Mouse (Mus musculus) hindbrain, embryonic 16.5 days (tissue): ENCODE measurements around the gene Gm28036. TPM values are rescaled to one million over a fixed set of nuclear protein-coding genes. Genes with fewer than 3 reads are reported as not detected.

Source experiments
- ATAC-seq: fragments of 200-750 bp; cut with Nextera tagmentation; 2 replicates; pipeline ENCODE4 v1.8.0; 2017; ENCODE audit warnings: moderate TSS enrichment, moderate library complexity
- H3K27ac ChIP-seq: fragments of 300-500 bp; sonication (generic); 2 replicates; pipeline ENCODE4 v1.5.1; 2014; ENCODE audit warnings: low read depth, mild to moderate bottlenecking, control low read depth, low read length, moderate library complexity
- H3K27me3 ChIP-seq: fragments of 300-500 bp; sonication (generic); replicated peaks from 2 replicates; pipeline ENCODE4 v1.6.1; 2014; ENCODE audit warnings: low read length; ENCODE audit not compliant: control insufficient read depth, insufficient read depth
- H3K36me3 ChIP-seq: fragments of 300-500 bp; sonication (generic); 2 replicates; pipeline ENCODE4 v1.6.1; 2014; ENCODE audit warnings: mild to moderate bottlenecking, low read length, moderate library complexity, mixed read lengths; ENCODE audit not compliant: control insufficient read depth, insufficient read depth
- H3K4me1 ChIP-seq: fragments of 300-500 bp; sonication (generic); 2 replicates; pipeline ENCODE4 v1.6.1; 2014; ENCODE audit warnings: low read depth, low read length; ENCODE audit not compliant: control insufficient read depth, insufficient read depth
- H3K4me2 ChIP-seq: fragments of 300-500 bp; sonication (generic); 2 replicates; pipeline ENCODE4 v1.6.1; 2014; ENCODE audit warnings: mild to moderate bottlenecking, low read length, control low read depth, moderate library complexity
- H3K4me3 ChIP-seq: fragments of 300-500 bp; sonication (generic); 2 replicates; pipeline ENCODE4 v1.5.1; 2014; ENCODE audit warnings: mild to moderate bottlenecking, low read length, control low read depth, moderate library complexity
- H3K9ac ChIP-seq: fragments of 300-500 bp; sonication (generic); 2 replicates; pipeline ENCODE4 v1.6.1; 2014; ENCODE audit warnings: low read depth, mild to moderate bottlenecking, control low read depth, low read length, moderate library complexity
- H3K9me3 ChIP-seq: fragments of 300-500 bp; sonication (generic); 2 replicates; pipeline ENCODE4 v1.6.1; 2014; ENCODE audit warnings: mild to moderate bottlenecking, low read length, moderate library complexity; ENCODE audit not compliant: control insufficient read depth
- WGBS: fragments of 180-500 bp; shearing (Covaris S2); extraction: QIAGEN DNeasy Blood & Tissue Kit; methylation state at CpG from one replicate; pipeline ENCODE4 v1.1.7; 2014; 5-methylcytosine and 5-hydroxymethylcytosine counted together
- polyA plus RNA-seq: library from polyadenylated mRNA; unstranded; fragments of >200 nt; fragmentation: Nextera tagmentation; extraction: Ambion mirVana; gene quantifications from 2 replicates; pipeline ENCODE4 v1.2.1, GENCODE M21; 2015

The Gm28036 gene
- polyA plus RNA-seq, 1 experiment from 2014 or later = 15.5 TPM

GRCm38 (mm10) chr2:156073725-156074124 is 53.2 kb downstream of the Gm28036 start:
- no peaks in the 10 kb centered on the region for H3K9me3 ChIP-seq
- H3K4me3 ChIP-seq = no peak overlapping the region
- no peak for ATAC-seq
- no peak overlapping the region for H3K9ac ChIP-seq
- 95% methylated on average over 15 of the region's 15 CpGs for WGBS
- H3K4me1 ChIP-seq = no peaks in the 10 kb centered on the region
- no peak overlapping the region for H3K27ac ChIP-seq
- no peak overlapping the region for H3K4me2 ChIP-seq
- H3K36me3 ChIP-seq = peaks cover 69% of the 10 kb centered on the region
- H3K27me3 ChIP-seq = no peaks in the 10 kb centered on the region

- peaks cover 58% of the 10 kb centered on the region for H3K36me3 ChIP-seq
- peaks cover 6% of the 10 kb centered on the region for H3K4me1 ChIP-seq
- 95% methylated on average over 10 of the region's 10 CpGs for WGBS
- no peaks in the 10 kb centered on the region for H3K27me3 ChIP-seq
- H3K4me3 ChIP-seq = no peak overlapping the region
- H3K27ac ChIP-seq = no peak overlapping the region
- H3K4me2 ChIP-seq = no peak overlapping the region
- ATAC-seq = no peak
- H3K9ac ChIP-seq = no peak overlapping the region
- no peaks in the 10 kb centered on the region for H3K9me3 ChIP-seq
Observed at GRCm38 (mm10) chr2:156071236-156071635, 55.7 kb downstream of the Gm28036 start.

- 91% methylated on average over 10 of the region's 10 CpGs for WGBS
- H3K27me3 ChIP-seq = no peaks in the 10 kb centered on the region
- no peak overlapping the region for H3K4me2 ChIP-seq
- H3K4me3 ChIP-seq = no peak overlapping the region
- no peak for ATAC-seq
- H3K27ac ChIP-seq = no peak overlapping the region; the same call in 1 of the 2 replicates
- peaks cover 11% of the 10 kb centered on the region for H3K4me1 ChIP-seq
- no peaks in the 10 kb centered on the region for H3K9me3 ChIP-seq
- peaks cover 33% of the 10 kb centered on the region for H3K36me3 ChIP-seq
- H3K9ac ChIP-seq = no peak overlapping the region
Observed at GRCm38 (mm10) chr2:156067916-156068315, 59.0 kb downstream of the Gm28036 start.

- Histone ChIP-seq H3K4me2 (peak overlapping the region; percentile 96), H3K9me3 (no peaks in the 10 kb centered on the region), H3K27me3 (no peaks in the 10 kb centered on the region), H3K36me3 (peaks cover 22% of the 10 kb centered on the region), H3K9ac (peak overlapping the region; percentile 83), H3K27ac (no peak overlapping the region), H3K4me3 (peak overlapping the region; percentile 74), H3K4me1 (peaks cover 11% of the 10 kb centered on the region)
- ATAC-seq = peak; percentile 9; the same call in 1 of the 2 replicates
- WGBS = 32% methylated on average over 10 of the region's 10 CpGs
Observed at GRCm38 (mm10) chr2:156066126-156066525, 60.8 kb downstream of the Gm28036 start.

GRCm38 (mm10) chr2:156065099-156066041 is 61.5 kb downstream of the Gm28036 start, which contains the start of gene Spag4:
Gene Spag4 (plus strand): TSS chr2:156065175.
- WGBS = under 1% methylated on average over 66 of the region's 81 CpGs
- ATAC-seq = peak; percentile 72

GRCm38 (mm10) chr2:156052816-156053215 is 74.1 kb downstream of the Gm28036 start, which contains the start of gene Fer1l4:
Gene Fer1l4 (minus strand): TSS chr2:156052947.
- no peaks in the 10 kb centered on the region; the same call in 1 of the 2 replicates for H3K9me3 ChIP-seq
- no peak within 1 kb of the TSS for H3K9ac ChIP-seq
- H3K4me3 ChIP-seq = no peak within 1 kb of the TSS
- no peak within 1 kb of the TSS for H3K4me2 ChIP-seq
- WGBS = 85% methylated on average over 9 of the region's 9 CpGs
- no peak within 1 kb of the TSS for H3K27ac ChIP-seq
- H3K4me1 ChIP-seq = no peaks in the 10 kb centered on the region
- ATAC-seq = no peak
- H3K36me3 ChIP-seq = no peaks in the 10 kb centered on the region
- H3K27me3 ChIP-seq = no peaks in the 10 kb centered on the region

More at GRCm38 (mm10) chr2:156065099-156066041, 61.5 kb downstream of the Gm28036 start, which contains the start of gene Spag4:
- Histone ChIP-seq H3K4me1 (peaks cover 11% of the 10 kb centered on the region), H3K4me3 (peak within 1 kb of the TSS; percentile 74), H3K27me3 (no peaks in the 10 kb centered on the region), H3K9ac (peak within 1 kb of the TSS; percentile 83), H3K36me3 (peaks cover 19% of the 10 kb centered on the region), H3K4me2 (peak within 1 kb of the TSS; percentile 96), H3K27ac (peak within 1 kb of the TSS; percentile 83), H3K9me3 (no peaks in the 10 kb centered on the region)

- H3K9me3 ChIP-seq = no peaks in the 10 kb centered on the region
- H3K4me2 ChIP-seq = 0 out of 2 replicates have a peak overlapping the region, but pooled peaks have one; percentile 11
- WGBS = 7% methylated on average over 19 of the region's 19 CpGs
- no peaks in the 10 kb centered on the region for H3K4me1 ChIP-seq
- H3K4me3 ChIP-seq = no peak overlapping the region
- ATAC-seq = no peak
- H3K9ac ChIP-seq = no peak overlapping the region
- no peak overlapping the region for H3K27ac ChIP-seq
- H3K27me3 ChIP-seq = no peaks in the 10 kb centered on the region
- H3K36me3 ChIP-seq = no peaks in the 10 kb centered on the region
Observed at GRCm38 (mm10) chr2:156047929-156048328, 79.0 kb downstream of the Gm28036 start.

- 80% methylated on average over 8 of the region's 8 CpGs for WGBS
- no peak overlapping the region for H3K4me3 ChIP-seq
- no peak overlapping the region for H3K9ac ChIP-seq
- no peak for ATAC-seq
- H3K4me2 ChIP-seq = no peak overlapping the region
- H3K4me1 ChIP-seq = no peaks in the 10 kb centered on the region
- no peak overlapping the region for H3K27ac ChIP-seq
- no peaks in the 10 kb centered on the region for H3K9me3 ChIP-seq
- no peaks in the 10 kb centered on the region for H3K36me3 ChIP-seq
- H3K27me3 ChIP-seq = no peaks in the 10 kb centered on the region
Observed at GRCm38 (mm10) chr2:156042903-156043302, 84.0 kb downstream of the Gm28036 start.

GRCm38 (mm10) chr2:156039390-156039789 is 87.5 kb downstream of the Gm28036 start:
- Histone ChIP-seq H3K4me1 (no peaks in the 10 kb centered on the region), H3K27me3 (no peaks in the 10 kb centered on the region), H3K9ac (no peak overlapping the region), H3K27ac (no peak overlapping the region), H3K4me2 (no peak overlapping the region), H3K9me3 (no peaks in the 10 kb centered on the region), H3K36me3 (no peaks in the 10 kb centered on the region), H3K4me3 (no peak overlapping the region)
- no peak for ATAC-seq
- 93% methylated on average over 3 of the region's 3 CpGs for WGBS
